ENCODE assay signal across 8 mouse cellular contexts in genomic region chr6:38492550-38492949, GRCm38 (mm10). TPM values are rescaled to one million over a fixed set of nuclear protein-coding genes. Genes with fewer than 3 reads are reported as not detected.
DNase-seq lines count a peak whose midpoint lies in the region; ATAC-seq and TF ChIP-seq lines count a peak whose summit lies in the region.
"Had no signal": no experiment of that assay in that cellular context is flagged by ENCODE, and none has a peak within 500 bp of the region (broad histone marks: within the 10 kb centered on the region; RNA-seq: fewer than 3 reads in every experiment).

No protein-coding gene starts in this region.

- peaks cover 72% of the 10 kb centered on the region for H3K36me3 ChIP-seq in liver, embryonic 12.5 days
- peaks cover 13% of the 10 kb centered on the region for H3K36me3 ChIP-seq in spleen, adult 2 months (ENCODE audit: control insufficient read depth, insufficient read depth, low read length)

- no peak overlapping the region for H3K27ac ChIP-seq in liver, embryonic 12.5 days
- no peak overlapping the region for H3K27ac ChIP-seq in bone marrow macrophage, adult 2 months (ENCODE audit: insufficient read depth, low read depth, low read length)
- no peak overlapping the region for H3K27ac ChIP-seq in spleen, adult 2 months (ENCODE audit: insufficient read depth, low read length)
- H3K27ac ChIP-seq: hindbrain, embryonic 15.5 days had no signal

- H3K27me3 ChIP-seq in liver, embryonic 12.5 days (replicated peaks) = no peaks in the 10 kb centered on the region
- no peaks in the 10 kb centered on the region for H3K27me3 ChIP-seq in spleen, adult 2 months (ENCODE audit: control insufficient read depth, insufficient read depth, low read length)
- H3K27me3 ChIP-seq: hindbrain, embryonic 15.5 days had no signal

- TF ChIP-seq CTCF in bone marrow macrophage, adult 2 months (IDR thresholded peaks at IDR 0.05; ENCODE audit: low read depth, low read length) = peak; percentile 25; the same call in 1 of the 2 replicates
- peak; percentile 65; the same call in 1 of the 2 replicates for TF ChIP-seq CTCF in spleen, adult 2 months (IDR thresholded peaks at IDR 0.05; ENCODE audit: extremely low read depth, insufficient read depth, insufficient read length, insufficient replicate concordance)

- no peak for ATAC-seq in liver, embryonic 12.5 days
- peak; percentile 90 for ATAC-seq in erythroblast, adult 5-6 weeks (replicated peaks; ENCODE audit: low FRiP score, poor library complexity, severe bottlenecking)

- H3K4me3 ChIP-seq in liver, embryonic 12.5 days = no peak overlapping the region
- H3K4me3 ChIP-seq in bone marrow macrophage, adult 2 months (ENCODE audit: insufficient read depth, low read length) = no peak overlapping the region
- H3K4me3 ChIP-seq in spleen, adult 2 months (ENCODE audit: extremely low read depth, insufficient read depth, insufficient read length) = no peak overlapping the region
- H3K4me3 ChIP-seq: hindbrain, embryonic 15.5 days had no signal

- no peaks in the 10 kb centered on the region for H3K4me1 ChIP-seq in liver, embryonic 12.5 days
- H3K4me1 ChIP-seq in bone marrow macrophage, adult 2 months (ENCODE audit: control insufficient read depth, insufficient read depth, low read length) = peaks cover 11% of the 10 kb centered on the region
- no peaks in the 10 kb centered on the region for H3K4me1 ChIP-seq in spleen, adult 2 months (ENCODE audit: control insufficient read depth, insufficient read depth, insufficient read length)
- H3K4me1 ChIP-seq: hindbrain, embryonic 15.5 days had no signal

- 64% methylated on average over 3 of the region's 3 CpGs for WGBS in liver, embryonic 12.5 days (ENCODE audit: insufficient replicate concordance)
- WGBS in spleen, adult 2 months = 84% methylated on average over 3 of the region's 3 CpGs

- DNase-seq in liver (peak; percentile 63), MN1 (ENCODE audit: low spot score) (peak; percentile 22)
- peak; percentile 45 for DNase-seq in lung, adult 18-20 months
- DNase-seq in spleen, adult 2 months (ENCODE audit: low read depth in 1 of 2, low spot score in 2 of 2) = peak; percentile 15 to 50

- no peaks in the 10 kb centered on the region for H3K9me3 ChIP-seq in liver, embryonic 12.5 days (replicated peaks)
- H3K9me3 ChIP-seq: hindbrain, embryonic 15.5 days had no signal

- no peak for TF ChIP-seq POLR2A in bone marrow macrophage, adult 2 months (IDR thresholded peaks at IDR 0.05; ENCODE audit: borderline replicate concordance, low read depth, low read length)
- no peak for TF ChIP-seq POLR2A in spleen, adult 2 months (IDR thresholded peaks at IDR 0.05; ENCODE audit: low read depth, low read length)

- H3K4me2 ChIP-seq in liver, embryonic 12.5 days = no peak overlapping the region
- H3K4me2 ChIP-seq: hindbrain, embryonic 15.5 days had no signal

- no peak overlapping the region for H3K9ac ChIP-seq in liver, embryonic 12.5 days
- H3K9ac ChIP-seq: hindbrain, embryonic 15.5 days had no signal

RNA-seq across cellular contexts. Expression of gene Fmc1, which starts 40.8 kb away (rescaled TPM):
- 103 and 114 TPM in 2 replicates for polyA plus RNA-seq in liver, embryonic 12.5 days (2016; fragmentation: Nextera tagmentation; extraction: Ambion mirVana)
- 11.6 and 11.7 TPM in 2 replicates for polyA plus RNA-seq in bone marrow macrophage, adult 2 months (2012; ENCODE audit: insufficient read depth, insufficient read length, missing spikeins)
- 2.7 and 12.7 TPM in 2 replicates for total RNA-seq in erythroblast, adult 5-6 weeks (2015; ENCODE audit: low replicate concordance)
- total RNA-seq in erythroblast, adult 5-6 weeks (2017; ENCODE audit: low replicate concordance) = 4.2 and 10.4 TPM in 2 replicates
- 83.1 and 139 TPM in 2 replicates for polyA plus RNA-seq in spleen, adult 2 months (2012; rRNA removed)

RNA-seq across cellular contexts. Expression of gene Luc7l2, which starts 58.6 kb away (rescaled TPM):
- 27.4 and 27.5 TPM in 2 replicates for polyA plus RNA-seq in liver, embryonic 12.5 days (2016; fragmentation: Nextera tagmentation; extraction: Ambion mirVana)
- polyA plus RNA-seq in bone marrow macrophage, adult 2 months (2012; ENCODE audit: insufficient read depth, insufficient read length, missing spikeins) = 204 and 243 TPM in 2 replicates
- 117 and 127 TPM in 2 replicates for total RNA-seq in erythroblast, adult 5-6 weeks (2015; ENCODE audit: low replicate concordance)
- 166 and 210 TPM in 2 replicates for total RNA-seq in erythroblast, adult 5-6 weeks (2017; ENCODE audit: low replicate concordance)
- polyA plus RNA-seq in spleen, adult 2 months (2012; rRNA removed) = 24.3 and 28.2 TPM in 2 replicates

RNA-seq across cellular contexts. Expression of gene Ubn2, which starts 58.8 kb away (rescaled TPM):
- polyA plus RNA-seq in liver, embryonic 12.5 days (2016; fragmentation: Nextera tagmentation; extraction: Ambion mirVana) = 9.2 and 10.1 TPM in 2 replicates
- polyA plus RNA-seq in bone marrow macrophage, adult 2 months (2012; ENCODE audit: insufficient read depth, insufficient read length, missing spikeins) = 23.2 and 26.4 TPM in 2 replicates
- 52.9 and 70.3 TPM in 2 replicates for total RNA-seq in erythroblast, adult 5-6 weeks (2015; ENCODE audit: low replicate concordance)
- total RNA-seq in erythroblast, adult 5-6 weeks (2017; ENCODE audit: low replicate concordance) = 52.4 and 57.0 TPM in 2 replicates
- 4.7 and 4.9 TPM in 2 replicates for polyA plus RNA-seq in spleen, adult 2 months (2012; rRNA removed)
